Mouse (Mus musculus) Patski (cell line): ENCODE results near the gene Nmur1. TPM values are rescaled to one million over a fixed set of nuclear protein-coding genes. Genes with fewer than 3 reads are reported as not detected.

Experiments
- ATAC-seq: fragments of 100-300 bp; one replicate; pipeline ENCODE4 v1.8.0; 2021
- CTCF ChIA-PET: fragments of 350-600 bp; sonication (Branson Sonifier 250); formaldehyde crosslinking; loops from one replicate; lab custom pipeline; 2022; ENCODE audit warnings: inconsistent platforms; lab: Charles Lee
- POLR2A ChIA-PET: fragments of 350-600 bp; sonication (Branson Sonifier 250); formaldehyde crosslinking; loops from one replicate; lab custom pipeline; 2022; ENCODE audit warnings: antibody characterized with exemption, inconsistent platforms; lab: Charles Lee
- DNase-seq: peaks from one replicate; pipeline ENCODE4 v3.0.0-alpha.2; 2011; ENCODE audit warnings: low read depth, low spot score
- H3K27me3 ChIP-seq: fragments of 371-371 bp; one replicate; pipeline ENCODE4 v1.5.1; 2021
- CTCF ChIP-seq: fragments of 100-300 bp; IDR thresholded peaks from one replicate; pipeline ENCODE4 v1.5.1; 2021
- in situ Hi-C: fragments of 300-500 bp; cut with MboI; formaldehyde crosslinking; loops from 3 replicates; pipeline ENCODE4 v1.11.1; 2018; ENCODE audit warnings: low pct_unique_long_range_greater_than_20kb, mixed read lengths
- polyA plus RNA-seq: library from polyadenylated mRNA; unstranded; gene quantifications from one replicate; pipeline ENCODE4 v1.2.3, GENCODE M21; 2021

Nmur1 gene
- polyA plus RNA-seq, 1 experiment from 2014 or later, result not detected

DNA sequence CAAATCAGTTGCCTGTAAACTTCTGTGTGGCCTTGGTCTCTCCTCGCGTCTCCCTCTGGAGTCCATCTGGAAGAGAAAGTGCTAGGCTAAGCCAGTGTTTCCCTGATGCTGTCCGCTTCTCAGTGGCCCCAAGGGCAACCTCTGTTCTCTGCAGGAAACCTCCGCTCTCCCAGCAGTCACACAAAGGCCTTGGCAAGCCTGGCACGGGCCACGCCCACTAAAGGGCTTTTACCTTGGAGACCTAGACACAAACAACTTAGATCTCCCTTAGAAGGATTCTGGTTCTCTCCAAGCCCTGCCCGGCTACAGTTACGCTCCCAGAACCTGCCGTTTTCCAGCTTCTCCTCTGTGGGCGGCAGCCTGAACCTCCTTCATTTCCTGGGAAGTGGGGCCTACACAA, 5.0 kb downstream of the Nmur1 start:
- in situ Hi-C loops, result no loop called here
- CTCF ChIA-PET, result no interaction called here

DNA sequence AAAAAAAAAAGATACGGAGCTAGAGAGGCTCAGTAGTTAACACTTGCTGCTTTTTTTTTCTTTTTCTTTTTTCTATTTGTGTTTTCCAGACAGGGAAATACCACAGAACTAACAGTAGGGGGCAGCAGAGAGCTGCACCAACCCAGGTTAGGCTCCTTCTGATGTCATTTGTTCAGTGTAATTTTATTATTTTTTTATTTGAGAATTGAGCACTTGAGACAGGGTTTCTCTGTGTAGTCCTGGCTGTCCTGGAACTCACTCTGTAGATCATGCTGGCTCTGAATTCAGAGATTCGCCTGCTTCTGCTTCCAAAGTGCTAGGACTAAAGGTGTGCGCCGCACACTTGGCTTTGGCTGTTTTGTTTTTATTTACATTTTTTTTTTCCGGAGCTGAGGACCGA, 9.7 kb downstream of the Nmur1 start:
- no peak for DNase-seq
- in situ Hi-C loops, result no loop called here

More for the DNA sequence above, 5.0 kb downstream of the Nmur1 start:
- POLR2A ChIA-PET, result no interaction called here
- no peak for ATAC-seq
- no peak for DNase-seq
- H3K27me3 ChIP-seq, result no peaks in the 10 kb centered on the region
- TF ChIP-seq CTCF, result no peak

DNA sequence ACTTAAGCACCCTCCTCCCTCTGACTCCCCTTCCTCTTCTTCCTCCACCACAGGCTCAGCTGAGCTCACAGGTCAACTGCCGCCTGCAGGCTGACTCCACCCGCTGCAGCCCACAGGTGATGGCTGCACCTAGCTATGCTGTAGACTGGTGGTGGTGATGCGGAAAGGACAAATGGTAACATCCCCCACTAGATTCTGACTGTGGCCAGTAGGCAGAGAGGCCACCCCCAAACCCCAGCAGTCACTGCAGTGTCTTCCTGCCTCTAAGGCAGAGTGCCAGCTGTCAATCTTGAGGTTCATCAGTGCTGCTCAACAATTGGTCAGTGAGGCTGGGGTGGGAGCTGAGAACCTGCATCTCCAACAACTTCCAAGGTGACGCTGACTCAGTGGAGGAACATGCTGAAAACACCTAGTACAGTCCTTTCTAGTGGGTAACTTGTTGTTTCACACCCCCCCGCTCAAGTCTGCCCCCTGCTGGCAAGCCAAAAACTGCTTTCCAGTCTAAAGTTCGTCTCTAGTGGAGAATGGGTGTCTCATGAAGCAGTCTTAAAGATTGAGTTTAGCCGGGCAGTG, 10.3 kb downstream of the Nmur1 start:
- CTCF ChIA-PET, result interaction anchor here (0.7 to 7.0 kb wide), 9 partner anchors 8 to 103 kb away, joined by 3 to 55 read pairs (median 8); partner anchors contain the start of genes Nmur1 and Tex44
- DNase-seq (no peak), ATAC-seq (no peak)
- TF ChIP-seq CTCF, result no peak
- POLR2A ChIA-PET, result no interaction called here
- H3K27me3 ChIP-seq, result no peaks in the 10 kb centered on the region
- in situ Hi-C loops, result no loop called here

More for the DNA sequence above, 9.7 kb downstream of the Nmur1 start:
- ATAC-seq, result no peak
- H3K27me3 ChIP-seq, result no peaks in the 10 kb centered on the region
- peak; percentile 83 for TF ChIP-seq CTCF
- ChIA-PET POLR2A (interaction anchor here (0.7 kb wide), 1 partner anchor 13 kb away, joined by 3 read pairs; no protein-coding TSS in a partner anchor), CTCF (interaction anchor here (0.8 to 7.0 kb wide), 10 partner anchors 9 to 102 kb away, joined by 3 to 55 read pairs (median 8); partner anchors contain the start of genes Nmur1 and Tex44)

DNA sequence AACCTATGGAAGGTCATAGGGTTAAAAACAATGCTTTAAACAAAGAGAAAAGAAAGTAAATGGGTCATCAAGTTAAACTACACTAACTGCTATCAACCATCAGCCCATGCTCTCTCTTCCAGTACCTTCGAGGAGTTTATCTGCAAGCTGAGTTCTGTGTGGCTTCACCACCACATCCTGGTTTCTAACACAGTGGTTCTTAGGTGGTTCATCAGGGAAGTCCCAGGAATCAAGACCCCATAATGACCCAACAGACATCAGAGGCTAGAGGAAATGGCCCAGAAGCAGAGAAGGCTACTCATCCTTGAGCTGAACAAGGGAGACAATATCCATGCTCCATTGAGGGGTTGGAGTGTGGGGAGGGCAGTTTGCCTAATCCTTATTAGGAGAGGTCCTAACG, 10.9 kb downstream of the Nmur1 start:
- no peak for TF ChIP-seq CTCF
- ChIA-PET CTCF (interaction anchor here (0.7 to 7.0 kb wide), 8 partner anchors 8 to 41 kb away, joined by 3 to 55 read pairs (median 8); partner anchors contain the start of genes Nmur1 and Tex44), POLR2A (no interaction called here)
- no peaks in the 10 kb centered on the region for H3K27me3 ChIP-seq
- no peak for ATAC-seq
- in situ Hi-C loops, result no loop called here
- no peak for DNase-seq

DNA sequence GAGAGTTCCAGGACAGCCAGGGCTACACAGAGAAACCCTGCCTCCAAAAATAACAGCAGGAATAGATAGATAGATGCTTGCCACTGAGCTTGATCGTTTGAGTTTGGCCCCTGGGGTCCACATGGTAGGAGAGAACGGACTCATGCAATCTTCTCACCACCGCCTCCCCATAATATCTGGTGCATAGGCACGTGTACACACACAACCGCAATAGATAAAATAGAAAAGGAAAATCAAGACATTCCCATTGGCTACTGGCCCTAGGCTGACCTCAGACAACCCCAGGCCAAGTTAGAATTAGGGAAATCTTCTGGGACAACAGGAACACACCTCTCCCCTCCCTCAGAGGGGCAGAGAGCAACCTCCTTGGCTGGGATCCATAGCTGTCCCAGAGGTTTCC, 11.3 kb downstream of the Nmur1 start:
- in situ Hi-C loops, result no loop called here
- no peaks in the 10 kb centered on the region for H3K27me3 ChIP-seq
- ChIA-PET POLR2A (interaction anchor here (0.6 kb wide), 1 partner anchor 51 kb away, joined by 3 read pairs; no protein-coding TSS in a partner anchor), CTCF (interaction anchor here (1.2 to 7.0 kb wide), 5 partner anchors 12 to 42 kb away, joined by 3 to 55 read pairs (median 9); no protein-coding TSS in a partner anchor)
- TF ChIP-seq CTCF, result no peak
- DNase-seq (no peak), ATAC-seq (no peak)

DNA sequence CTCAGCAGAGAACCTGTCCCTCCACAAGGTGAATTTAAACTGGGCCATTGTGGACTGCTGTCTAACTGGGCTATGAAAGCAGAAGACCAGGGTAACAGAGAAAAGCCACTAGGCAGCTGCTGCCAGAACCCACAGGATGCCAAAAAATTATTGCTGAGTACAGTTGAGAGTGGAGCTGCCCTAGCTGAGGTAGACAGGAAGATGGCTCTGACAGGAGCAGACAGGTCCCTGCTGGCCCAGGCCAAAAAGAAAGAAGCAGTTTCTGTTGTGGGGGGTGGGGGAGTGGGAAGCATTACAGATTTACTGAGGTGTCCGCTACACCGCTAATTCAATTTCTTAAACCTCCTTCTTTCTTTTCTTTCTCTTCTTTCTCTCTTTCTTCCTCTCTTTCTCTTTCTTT, 16.6 kb downstream of the Nmur1 start:
- TF ChIP-seq CTCF, result no peak
- DNase-seq (no peak), ATAC-seq (no peak)
- CTCF ChIA-PET, result no interaction called here
- no peaks in the 10 kb centered on the region for H3K27me3 ChIP-seq
- POLR2A ChIA-PET, result no interaction called here
- in situ Hi-C loops, result no loop called here

DNA sequence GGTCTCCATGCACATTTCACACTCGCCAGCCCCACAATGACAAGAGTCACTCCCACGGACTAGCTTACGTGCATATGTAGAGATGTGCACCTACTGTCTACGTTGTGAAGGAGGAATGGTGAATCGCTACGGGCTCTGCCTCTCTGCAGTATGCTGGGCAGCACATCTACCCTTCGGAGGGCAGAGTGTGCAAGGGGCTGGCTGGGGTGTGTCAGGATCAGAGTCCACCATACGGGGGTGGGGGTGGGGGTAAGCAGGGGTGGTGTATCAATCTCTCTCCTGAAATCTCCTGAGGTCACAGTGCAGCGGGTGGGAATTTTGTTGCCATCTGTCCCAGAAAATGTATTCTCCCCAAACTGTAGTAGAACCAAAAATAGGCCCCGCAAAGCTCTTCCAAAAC, 17.5 kb downstream of the Nmur1 start:
- no peaks in the 10 kb centered on the region for H3K27me3 ChIP-seq
- no peak for DNase-seq
- in situ Hi-C loops, result no loop called here
- no peak for ATAC-seq
- ChIA-PET CTCF (interaction anchor here (0.8 kb wide), 1 partner anchor 22 kb away, joined by 3 read pairs; no protein-coding TSS in a partner anchor), POLR2A (no interaction called here)
- no peak for TF ChIP-seq CTCF

DNA sequence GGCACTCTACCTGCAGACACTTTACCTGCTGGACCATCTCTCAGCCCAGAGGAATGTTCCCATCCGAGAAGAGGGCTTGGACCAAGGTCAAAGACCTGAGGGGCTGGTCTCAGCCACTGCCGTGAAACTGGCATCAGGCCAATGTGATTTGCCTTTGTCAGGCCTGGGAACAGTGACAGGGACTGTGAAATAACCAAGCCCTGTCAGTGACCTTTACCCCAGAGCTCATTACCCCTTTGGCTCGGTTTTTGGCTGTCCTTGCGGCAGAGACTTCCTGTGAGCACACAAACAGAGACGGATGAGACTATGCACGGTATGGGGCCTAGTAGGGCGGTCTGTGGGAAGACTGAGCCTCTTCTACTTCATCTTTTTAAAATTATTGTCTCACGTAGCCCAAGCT, 19.1 kb downstream of the Nmur1 start:
- DNase-seq (no peak), ATAC-seq (no peak)
- TF ChIP-seq CTCF, result no peak
- ChIA-PET POLR2A (no interaction called here), CTCF (interaction anchor here (1.9 kb wide), 1 partner anchor 9 kb away, joined by 8 read pairs; no protein-coding TSS in a partner anchor)
- H3K27me3 ChIP-seq, result no peaks in the 10 kb centered on the region
- in situ Hi-C loops, result no loop called here

DNA sequence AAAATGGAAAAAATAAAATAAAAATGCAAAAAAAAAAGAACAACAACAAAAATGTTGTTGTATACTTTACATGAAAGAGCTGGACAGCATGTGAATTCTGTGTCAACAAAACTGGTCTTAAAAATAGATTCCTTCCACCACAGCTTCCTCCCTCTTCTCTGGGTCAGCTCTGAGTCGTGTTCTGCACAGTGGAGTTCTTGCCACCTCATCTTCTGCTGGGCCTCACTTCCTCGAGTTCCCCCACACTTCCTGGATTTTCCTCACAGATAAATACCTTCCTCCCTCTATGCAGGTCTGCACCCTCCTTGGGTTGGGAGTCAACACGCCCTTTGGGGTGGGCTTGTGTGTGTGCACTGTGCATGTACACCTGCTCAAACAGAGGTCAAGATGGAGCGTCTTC, 19.7 kb downstream of the Nmur1 start:
- H3K27me3 ChIP-seq, result no peaks in the 10 kb centered on the region
- ChIA-PET POLR2A (no interaction called here), CTCF (interaction anchor here (1.1 to 1.9 kb wide), 6 partner anchors 10 to 24 kb away, joined by 3 to 8 read pairs (median 4); no protein-coding TSS in a partner anchor)
- ATAC-seq (no peak), DNase-seq (no peak)
- TF ChIP-seq CTCF, result no peak
- in situ Hi-C loops, result no loop called here

DNA sequence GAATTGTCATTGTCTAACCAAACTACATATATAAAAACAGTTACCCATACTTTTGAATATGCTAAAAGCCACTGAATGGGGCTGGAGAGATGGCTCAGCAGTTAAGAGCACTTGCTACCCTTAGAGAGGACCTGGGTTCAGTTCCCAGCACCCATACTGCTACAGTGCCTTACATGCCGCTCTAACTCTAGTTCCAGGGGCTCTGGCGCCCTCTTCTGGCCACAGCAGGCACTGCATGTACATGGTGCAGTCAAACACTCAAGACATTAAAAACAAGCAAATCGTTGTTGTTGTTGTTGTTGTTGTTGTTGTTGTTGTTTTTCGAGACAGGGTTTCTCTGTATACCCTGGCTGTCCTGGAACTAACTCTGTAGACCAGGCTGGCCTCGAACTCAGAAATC, 21.2 kb downstream of the Nmur1 start:
- ChIA-PET POLR2A (no interaction called here), CTCF (interaction anchor here (1.5 kb wide), 1 partner anchor 16 kb away, joined by 3 read pairs; no protein-coding TSS in a partner anchor)
- ATAC-seq (no peak), DNase-seq (no peak)
- no peaks in the 10 kb centered on the region for H3K27me3 ChIP-seq
- in situ Hi-C loops, result no loop called here
- TF ChIP-seq CTCF, result peak; percentile 77

DNA sequence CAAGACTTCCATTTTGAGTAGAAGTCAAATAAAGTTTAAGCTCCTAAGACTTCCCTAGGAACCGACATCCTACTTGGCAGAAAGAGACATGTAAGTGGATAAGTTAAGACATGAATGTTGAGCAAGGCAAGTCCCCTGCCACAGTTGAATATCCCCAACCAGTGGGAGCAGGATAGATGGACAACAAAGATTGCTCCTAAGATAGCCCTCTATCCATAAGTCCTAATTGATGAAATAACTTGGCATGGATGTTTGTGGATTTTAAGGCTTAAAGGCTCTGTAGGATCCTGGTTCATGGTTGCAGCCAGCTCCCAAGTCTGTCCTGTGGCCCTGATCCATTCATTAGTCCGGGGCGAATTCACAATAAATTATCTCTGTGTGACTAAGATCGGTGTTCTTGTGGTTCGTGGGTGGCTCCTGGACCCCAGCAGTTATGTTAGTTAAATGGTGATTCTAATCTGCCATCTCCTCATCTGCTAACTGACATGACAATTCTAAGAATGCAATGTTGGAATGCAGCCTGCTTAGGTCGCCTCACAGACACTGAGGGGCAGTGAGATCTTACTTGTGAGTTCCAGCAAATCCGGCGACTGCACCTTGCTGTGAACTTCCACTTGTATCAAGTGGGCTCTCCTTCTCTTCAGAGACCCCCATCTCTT, 25.8 kb downstream of the Nmur1 start:
- CTCF ChIA-PET, result interaction anchor here (0.9 to 1.8 kb wide), 3 partner anchors 9 to 30 kb away, joined by 3 to 4 read pairs (median 4); no protein-coding TSS in a partner anchor
- POLR2A ChIA-PET, result no interaction called here
- DNase-seq (no peak), ATAC-seq (no peak)
- no peaks in the 10 kb centered on the region for H3K27me3 ChIP-seq
- no peak for TF ChIP-seq CTCF
- in situ Hi-C loops, result no loop called here
